Mouse (Mus musculus) MEL (cell line): Measurements from ENCODE around the gene Prr12.

Source experiments
- CTCF ChIP-seq, 3 experiments: IDR thresholded peaks in 2 of 3; conservative IDR thresholded peaks in 1 of 3; 2 replicates each; pipeline ENCODE4 v1.5.1; 2011 to 2012; ENCODE audit warnings: low read length in 3 of 3, low read depth in 2 of 3, mild to moderate bottlenecking in 2 of 3, improper control_type of control experiment in 1 of 3, inconsistent platforms in 1 of 3, mixed read lengths in 1 of 3, moderate library complexity in 1 of 3; ENCODE audit not compliant: control insufficient read depth in 1 of 3, insufficient read depth in 1 of 3, poor library complexity in 1 of 3, severe bottlenecking in 1 of 3
- ELF1 ChIP-seq: IDR thresholded peaks from 2 replicates; pipeline ENCODE4 v1.6.1; 2014; ENCODE audit warnings: low read depth, mild to moderate bottlenecking, inconsistent platforms, low read length, improper control_type of control experiment, moderate library complexity
- MAX ChIP-seq: IDR thresholded peaks from 2 replicates; pipeline ENCODE4 v1.6.1; 2011; ENCODE audit warnings: low read length, improper control_type of control experiment
- MYC ChIP-seq: IDR thresholded peaks from 2 replicates; pipeline ENCODE4 v1.6.1; 2011; ENCODE audit warnings: low read depth, mild to moderate bottlenecking, low read length, improper control_type of control experiment, moderate library complexity
- RCOR1 ChIP-seq: IDR thresholded peaks from 2 replicates; pipeline ENCODE4 v1.6.1; 2012; ENCODE audit warnings: low read depth, mild to moderate bottlenecking, inconsistent platforms, low read length, improper control_type of control experiment

DNA sequence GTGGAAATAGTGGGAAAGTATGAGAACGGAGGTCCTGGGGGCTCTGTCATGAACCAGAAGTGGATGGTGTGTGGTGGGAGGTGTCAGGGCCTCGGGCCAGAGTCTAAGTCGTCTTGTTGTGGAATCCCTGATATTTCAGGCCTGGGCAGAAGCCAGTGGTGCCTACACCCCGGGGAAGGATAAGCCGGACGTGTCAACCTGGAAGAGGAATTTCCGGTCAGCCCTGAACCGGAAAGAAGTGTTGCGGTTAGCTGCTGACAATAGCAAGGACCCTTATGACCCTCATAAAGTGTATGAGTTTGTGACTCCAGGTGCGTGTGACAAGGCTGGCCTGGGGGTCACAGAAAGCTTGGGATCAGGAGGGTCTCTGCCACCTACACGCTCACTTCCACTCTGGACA is 52.9 kb downstream of the Prr12 start:
- no peak for TF ChIP-seq CTCF (IDR thresholded peaks at IDR 0.05 in 2 of 3, conservative IDR thresholded peaks at IDR 0.05 in 1 of 3; ENCODE audit: control insufficient read depth in 1 of 3, insufficient read depth in 1 of 3, low read depth in 2 of 3, low read length in 3 of 3, poor library complexity in 1 of 3, severe bottlenecking in 1 of 3)
- TF ChIP-seq MAX = no peak
- no peak for TF ChIP-seq MYC
- no peak for TF ChIP-seq RCOR1
- TF ChIP-seq ELF1 = no peak
